Mouse (Mus musculus) ES-E14 (cell line): Measurements from ENCODE around the gene Cryl1.

ENCODE experiments used
- HCFC1 ChIP-seq: IDR thresholded peaks from 2 replicates; pipeline ENCODE4 v1.6.1; 2012; ENCODE audit warnings: low read length, inconsistent platforms, borderline replicate concordance; ENCODE audit not compliant: insufficient read depth
- MAFK ChIP-seq: IDR thresholded peaks from 2 replicates; pipeline ENCODE4 v1.6.1; 2014; ENCODE audit warnings: mild to moderate bottlenecking, low read depth, low read length, inconsistent platforms; ENCODE audit not compliant: insufficient read depth

GRCm38 (mm10) chr14:57391621-57392020 lies 6.7 kb downstream of the Cryl1 start:
- no peak for TF ChIP-seq MAFK
- TF ChIP-seq HCFC1: no peak
